Mouse (Mus musculus) gastrocnemius, adult 18-20 months (tissue): Measurements from ENCODE around the gene Gle1. TPM values are rescaled to one million over a fixed set of nuclear protein-coding genes. Genes with fewer than 3 reads are reported as not detected.
A peak's percentile ranks its signal among the peaks of the same experiment; 100 is the strongest.

Experiments used
- DNase-seq: peaks from one replicate; pipeline ENCODE4 v3.0.0; 2021; ENCODE audit warnings: low spot score
- microRNA-seq: library from miRNA; unstranded; fragments of <30 nt; microRNA quantifications from one replicate; pipeline ENCODE4 v1.2.0, GENCODE M21; 2021
- total RNA-seq, 2 experiments: library from RNA; stranded (reverse); gene quantifications; 2 replicates each; pipeline ENCODE4 v1.2.3; 2021

Gle1 gene
- total RNA-seq, 2 experiments from 2014 or later: 23.1 to 23.9 TPM

- peak; percentile 16 for DNase-seq
Measured at GRCm38 (mm10) chr2:29964354-29965249, 29.4 kb downstream of the Gle1 start.

DNA sequence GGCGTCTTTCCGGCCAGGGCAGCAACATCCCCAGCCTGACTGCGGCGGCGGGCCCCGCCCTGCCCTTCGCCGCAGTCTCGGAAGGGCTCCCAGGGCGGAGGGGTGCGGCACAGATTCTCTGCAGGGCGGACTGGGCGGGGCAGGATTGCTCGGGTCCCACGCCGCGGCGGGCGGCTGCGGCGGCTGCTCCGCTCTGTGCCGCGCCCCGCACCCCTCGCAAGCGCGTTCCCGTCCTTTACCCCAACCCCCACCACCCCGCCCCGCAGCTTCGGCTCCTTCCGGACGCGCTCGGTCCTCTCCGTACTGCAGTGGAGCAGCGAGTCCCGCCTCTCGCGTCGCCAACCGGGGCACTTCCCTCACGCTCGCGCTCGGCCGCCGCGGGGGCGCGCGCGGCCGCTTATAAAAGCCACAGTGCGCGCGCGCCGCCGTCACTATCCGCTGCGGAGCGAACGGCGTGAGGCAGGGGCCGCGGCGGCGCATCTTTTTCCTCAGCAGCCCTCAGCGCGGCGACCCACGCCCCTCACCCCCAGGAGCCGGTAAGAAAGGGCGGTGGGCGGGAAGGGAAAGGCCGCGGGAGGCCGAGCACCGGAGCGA lies 30.1 kb downstream of the Gle1 start, which contains the start of gene Sptan1:
Sptan1 (plus strand) TSS at position 311 of the 594 bp plus-strand sequence.
- DNase-seq: peak; percentile 96

DNA sequence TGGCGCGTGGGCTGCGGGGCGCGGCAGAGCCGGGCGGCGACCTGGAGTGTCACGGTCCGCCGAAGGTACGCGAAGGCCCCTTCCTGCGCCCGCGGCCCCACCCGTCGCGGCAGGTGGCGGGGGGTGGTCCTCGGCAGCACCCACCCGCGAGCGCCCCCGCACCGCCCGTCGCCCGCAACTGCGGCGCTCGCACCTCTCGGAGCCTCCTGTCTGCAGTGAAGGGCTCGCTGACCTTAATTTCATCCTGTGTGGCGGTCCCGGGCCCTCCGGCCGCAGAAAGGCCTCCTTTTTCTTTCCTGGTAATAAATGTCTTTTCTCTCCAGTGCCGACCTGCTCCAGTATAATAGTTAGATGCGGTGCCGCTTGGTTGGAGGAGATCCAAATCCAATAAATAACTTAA lies 30.7 kb downstream of the Gle1 start:
- DNase-seq: peak; percentile 14

DNA sequence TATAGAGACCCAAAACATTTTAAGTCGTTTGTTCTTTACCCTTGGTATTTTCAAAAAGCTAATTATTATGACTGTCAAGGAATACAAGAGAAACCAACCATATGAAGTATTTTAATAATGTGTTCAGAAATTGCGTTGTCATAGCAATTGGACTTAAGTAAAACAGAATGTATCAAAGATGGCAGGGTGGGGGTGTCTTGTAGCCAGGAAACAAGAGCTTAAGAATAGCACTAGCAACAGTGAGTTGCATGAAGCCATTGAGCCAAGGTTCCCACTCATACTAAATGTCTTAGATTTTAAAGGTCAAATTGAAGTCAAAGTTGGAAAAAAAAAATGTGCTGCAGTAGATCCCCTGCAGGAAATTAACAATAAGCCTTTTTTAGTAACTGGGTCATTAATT lies 31.6 kb downstream of the Gle1 start:
- DNase-seq: no peak

- no peak for DNase-seq
Measured at GRCm38 (mm10) chr2:29967768-29968167, 32.5 kb downstream of the Gle1 start.

DNA sequence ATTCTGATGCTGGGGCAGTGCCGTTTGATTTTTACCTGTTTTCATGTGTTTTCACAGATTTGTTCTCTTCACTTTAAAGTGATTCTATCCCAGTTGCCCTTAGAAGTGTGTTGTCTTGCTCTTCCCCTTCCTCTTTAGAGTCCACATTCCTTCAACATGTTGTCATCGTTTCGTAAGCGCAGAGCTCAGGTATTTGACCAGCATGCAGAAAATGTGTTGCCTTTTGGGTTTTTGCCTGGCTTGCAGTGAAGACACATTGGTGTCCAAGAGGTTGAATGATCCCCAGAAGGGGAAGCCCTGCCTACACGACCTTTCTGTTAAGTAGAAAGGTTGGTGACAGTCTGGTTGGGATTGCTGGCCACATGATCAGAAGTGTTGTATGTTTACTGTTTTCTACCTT lies 33.4 kb downstream of the Gle1 start:
- DNase-seq: no peak

DNA sequence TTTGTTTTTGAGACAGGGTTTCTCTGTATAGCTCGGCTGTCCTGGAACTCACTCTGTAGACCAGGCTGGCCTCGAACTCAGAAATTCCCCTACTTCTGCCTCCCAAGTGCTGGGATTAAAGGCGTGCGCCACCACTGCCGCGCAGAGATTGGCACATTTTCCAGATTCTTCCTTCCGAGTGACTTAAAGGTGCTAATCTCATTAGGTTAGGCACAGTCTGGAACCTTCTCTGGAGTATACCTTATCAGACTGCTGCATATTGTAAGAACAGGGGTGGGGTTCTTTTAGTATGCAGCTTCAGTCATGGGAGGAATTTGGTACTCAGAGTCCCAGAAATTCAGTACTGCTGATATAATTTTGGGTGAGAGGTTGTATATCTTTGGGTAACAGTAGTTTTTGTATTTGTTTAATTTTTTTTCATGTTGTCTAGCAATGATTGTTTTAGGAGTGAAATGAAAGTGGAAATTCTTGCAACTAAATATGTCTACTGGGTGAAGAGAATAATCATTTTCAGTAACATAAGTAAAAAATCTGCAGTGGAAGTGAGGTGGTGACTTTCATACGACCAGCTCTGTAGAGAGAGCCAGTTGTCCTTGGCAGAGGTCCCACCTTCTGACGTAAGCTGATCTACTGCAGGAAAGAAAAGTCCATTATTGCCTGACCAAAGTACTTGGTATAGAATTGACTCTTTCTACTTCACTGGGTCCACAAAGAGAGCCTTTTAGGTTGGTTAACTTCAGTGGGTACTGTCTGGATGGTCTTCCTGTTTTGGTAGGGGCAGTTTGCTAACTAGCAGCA lies 36.8 kb downstream of the Gle1 start:
- DNase-seq: peak; percentile 78

DNA sequence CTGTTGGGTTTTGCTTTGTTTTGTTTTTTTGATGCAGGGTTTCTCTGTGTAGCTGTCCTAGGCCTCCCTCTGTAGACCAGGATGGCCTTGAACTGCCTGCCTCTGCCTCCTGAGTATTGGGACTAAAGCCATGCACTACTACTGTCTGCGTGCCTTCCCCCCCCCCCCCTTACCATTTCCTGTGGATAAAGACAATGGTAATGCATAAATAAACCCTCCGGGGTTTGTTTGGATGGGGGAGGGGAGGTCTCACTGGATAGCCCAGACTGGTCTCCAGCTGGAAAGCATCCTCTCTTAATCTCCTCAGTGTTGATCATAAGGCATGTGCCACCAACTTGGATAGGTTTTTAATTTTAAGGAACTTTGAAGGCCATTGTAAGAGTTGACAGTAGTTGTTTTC lies 38.3 kb downstream of the Gle1 start:
- DNase-seq: no peak

- peak; percentile 48 for DNase-seq
Measured at GRCm38 (mm10) chr2:29977307-29977706, 42.1 kb downstream of the Gle1 start.

DNA sequence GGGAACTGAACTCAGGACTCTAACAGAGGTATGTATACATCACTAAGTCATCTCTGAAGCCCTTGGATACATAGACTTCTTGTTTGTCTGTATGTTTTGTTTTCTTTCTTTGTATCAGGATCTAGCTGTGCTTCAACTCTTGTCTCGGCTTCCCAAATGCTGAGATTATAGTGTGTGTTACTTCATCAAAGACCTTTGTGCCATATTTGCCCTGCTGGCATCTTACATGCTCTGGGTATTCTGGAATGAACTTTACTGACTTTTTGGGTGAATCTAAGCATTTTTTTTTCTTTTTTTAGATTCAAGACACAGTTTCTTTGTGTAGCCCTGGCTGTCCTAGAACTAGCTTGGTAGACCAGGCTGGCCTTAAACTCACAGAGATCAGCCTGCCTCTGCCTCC lies 45.4 kb downstream of the Gle1 start:
- DNase-seq: no peak

- no peak for DNase-seq
Measured at GRCm38 (mm10) chr2:29991962-29992361, 56.7 kb downstream of the Gle1 start.

GRCm38 (mm10) chr2:30009101-30009500 lies 73.9 kb downstream of the Gle1 start:
- no peak for DNase-seq

Small RNA genes within 50 kb of the gene (microRNA-seq; reads per million reads assigned to microRNA genes)
- gene Mir6997: not detected

Other genes with a start within 250 kb of the Gle1 start
- not detected for gene Gm13420, start 183.7 kb upstream of the Gle1 start, total RNA-seq
- not detected for gene Gm13547, start 176.1 kb upstream of the Gle1 start, total RNA-seq
- 1 to 10 TPM; 8.6 to 9.0 TPM for gene Coq4, start 147.9 kb upstream of the Gle1 start, total RNA-seq
- 10 to 100 TPM; 27.7 to 30.3 TPM for gene Trub2, start 146.9 kb upstream of the Gle1 start, total RNA-seq
- gene Slc27a4, start 132.8 kb upstream of the Gle1 start, total RNA-seq: 1 to 10 TPM; 6.5 to 7.0 TPM
- gene Urm1, start 115.4 kb upstream of the Gle1 start, total RNA-seq: 10 to 100 TPM; 23.9 to 30.3 TPM
- gene Cercam, start 66.3 kb upstream of the Gle1 start, total RNA-seq: 1 to 10 TPM; 1.6 to 1.7 TPM
- 10 to 100 TPM; 10.4 to 11.9 TPM for gene Odf2, start 46.2 kb upstream of the Gle1 start, total RNA-seq
- gene Sptan1, start 30.1 kb downstream of the Gle1 start, total RNA-seq: 10 to 100 TPM; 32.7 to 43.1 TPM
- gene Wdr34, start 113.5 kb downstream of the Gle1 start, total RNA-seq: 1 to 10 TPM; 3.6 to 4.3 TPM
- gene Set, start 122.0 kb downstream of the Gle1 start, total RNA-seq: 100 to 1,000 TPM in 1 of 2 experiments, 10 to 100 TPM in 1; 87.1 to 104 TPM
- gene Pkn3, start 142.3 kb downstream of the Gle1 start, total RNA-seq: 1 to 10 TPM; 2.5 to 3.9 TPM
- gene Zdhhc12, start 158.2 kb downstream of the Gle1 start, total RNA-seq: 1 to 10 TPM; 2.1 to 2.8 TPM
- 10 to 100 TPM; 23.5 to 24.1 TPM for gene Zer1, start 189.2 kb downstream of the Gle1 start, total RNA-seq
- gene Tbc1d13, start 198.3 kb downstream of the Gle1 start, total RNA-seq: 10 to 100 TPM; 11.7 to 12.0 TPM
- 10 to 100 TPM; 50.1 to 52.0 TPM for gene Endog, start 236.1 kb downstream of the Gle1 start, total RNA-seq
- 1 to 10 TPM; 4.2 to 4.7 TPM for gene Spout1, start 243.0 kb downstream of the Gle1 start, total RNA-seq